Mouse (Mus musculus): ENCODE measurements at regions not wholly inside any gene's neighbourhood (a gene's known extent, or its start where the extent isn't known, plus 50 kb on each side); places are given as distances from the start of the nearest gene placed in this dataset.
"Not testable (repeated sequence)": the region's sequence is repeated elsewhere in the genome, so short reads cannot be mapped to it uniquely, and the experiment has no call there.

- ATAC-seq (ENCODE audit: low FRiP score) (no peak), DNase-seq (ENCODE audit: low spot score) (no peak)
- Histone ChIP-seq H3K9ac (replicated peaks; ENCODE audit: low read length, poor library complexity, severe bottlenecking) (no peak overlapping the region), H3K4me1 (ENCODE audit: insufficient read depth, low read length) (no peaks in the 10 kb centered on the region), H3K4me2 (ENCODE audit: low read depth, low read length, poor library complexity, severe bottlenecking) (no peak overlapping the region), H3K9me3 (ENCODE audit: low read length) (no peaks in the 10 kb centered on the region), H3K27ac (ENCODE audit: low read depth, low read length) (no peak overlapping the region), H3K4me3 (ENCODE audit: low read depth, low read length) (no peak overlapping the region), H3K27me3 (ENCODE audit: insufficient read depth, low read length) (no peaks in the 10 kb centered on the region), H3K36me3 (ENCODE audit: insufficient read depth, low read length) (no peaks in the 10 kb centered on the region)
- no peak for TF ChIP-seq CTCF (IDR thresholded peaks at IDR 0.05)
- 84% methylated on average over 2 of the region's 2 CpGs for WGBS
These were observed 4763.5 kb upstream of the Gm7489 start for GRCm38 (mm10) chr15:49121202-49121601.

DNA sequence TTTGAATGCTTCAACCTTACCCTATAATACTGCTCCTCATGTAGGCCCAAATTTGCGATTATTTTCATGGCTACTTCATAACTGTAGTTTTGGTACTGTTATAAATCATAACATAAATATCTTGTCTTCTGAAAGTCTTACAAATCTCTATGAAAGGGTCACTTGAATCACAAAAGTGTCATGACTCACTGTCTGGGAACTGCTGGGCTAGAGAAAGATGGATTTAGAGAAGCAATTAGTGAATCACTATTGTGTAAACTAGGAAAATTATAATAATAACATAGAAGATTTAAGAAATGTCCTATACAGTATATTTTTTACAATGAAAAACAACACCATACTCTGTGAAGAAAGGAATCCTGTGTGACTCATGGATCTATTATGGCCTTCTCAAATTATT, 4738.3 kb upstream of the Gm7489 start:
- TF ChIP-seq CTCF (IDR thresholded peaks at IDR 0.05), result no peak
- no peaks in the 10 kb centered on the region for H3K9me3 ChIP-seq (ENCODE audit: low read length)
- no peak overlapping the region for H3K9ac ChIP-seq (replicated peaks; ENCODE audit: low read length, poor library complexity, severe bottlenecking)
- H3K36me3 ChIP-seq (ENCODE audit: insufficient read depth, low read length), result no peaks in the 10 kb centered on the region
- ATAC-seq (ENCODE audit: low FRiP score) (no peak), DNase-seq (ENCODE audit: low spot score) (no peak)
- no peak overlapping the region for H3K27ac ChIP-seq (ENCODE audit: low read depth, low read length)
- H3K4me1 ChIP-seq (ENCODE audit: insufficient read depth, low read length), result no peaks in the 10 kb centered on the region
- H3K27me3 ChIP-seq (ENCODE audit: insufficient read depth, low read length), result no peaks in the 10 kb centered on the region
- H3K4me3 ChIP-seq (ENCODE audit: low read depth, low read length), result no peak overlapping the region
- no peak overlapping the region for H3K4me2 ChIP-seq (ENCODE audit: low read depth, low read length, poor library complexity, severe bottlenecking)
- WGBS, result 96% methylated on average over 1 of the region's 1 CpGs

DNA sequence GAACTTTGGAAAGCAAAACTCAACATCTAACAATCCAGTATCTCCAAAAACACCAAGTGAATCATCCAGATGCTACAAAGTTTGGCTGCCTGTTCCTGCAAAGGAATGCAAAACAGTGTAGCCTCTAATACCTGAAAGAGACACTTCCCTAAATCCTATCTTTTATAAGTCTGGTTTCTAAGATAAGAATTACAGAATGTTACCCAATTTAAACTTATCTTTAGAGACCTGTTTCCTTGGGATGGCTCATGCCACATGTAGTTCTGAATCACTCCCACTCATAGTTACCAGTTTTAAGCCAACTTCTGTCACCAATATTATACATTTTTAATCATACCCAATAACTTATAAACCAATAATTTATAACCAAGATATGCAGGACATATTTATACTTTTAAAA, 4732.7 kb upstream of the Gm7489 start:
- H3K4me2 ChIP-seq (ENCODE audit: low read depth, low read length, poor library complexity, severe bottlenecking), result no peak overlapping the region
- no peaks in the 10 kb centered on the region for H3K4me1 ChIP-seq (ENCODE audit: insufficient read depth, low read length)
- H3K36me3 ChIP-seq (ENCODE audit: insufficient read depth, low read length), result no peaks in the 10 kb centered on the region
- no peak for TF ChIP-seq CTCF (IDR thresholded peaks at IDR 0.05)
- no peaks in the 10 kb centered on the region for H3K9me3 ChIP-seq (ENCODE audit: low read length)
- ATAC-seq (ENCODE audit: low FRiP score) (no peak), DNase-seq (ENCODE audit: low spot score) (no peak)
- H3K4me3 ChIP-seq (ENCODE audit: low read depth, low read length), result no peak overlapping the region
- no peak overlapping the region for H3K9ac ChIP-seq (replicated peaks; ENCODE audit: low read length, poor library complexity, severe bottlenecking)
- H3K27ac ChIP-seq (ENCODE audit: low read depth, low read length), result no peak overlapping the region
- H3K27me3 ChIP-seq (ENCODE audit: insufficient read depth, low read length), result no peaks in the 10 kb centered on the region

GRCm38 (mm10) chr15:49154026-49154425, 4730.7 kb upstream of the Gm7489 start:
- H3K9ac ChIP-seq (replicated peaks; ENCODE audit: low read length, poor library complexity, severe bottlenecking), result no peak overlapping the region
- no peaks in the 10 kb centered on the region for H3K4me1 ChIP-seq (ENCODE audit: insufficient read depth, low read length)
- H3K4me3 ChIP-seq (ENCODE audit: low read depth, low read length), result no peak overlapping the region
- ATAC-seq (ENCODE audit: low FRiP score), result no peak
- no peak overlapping the region for H3K27ac ChIP-seq (ENCODE audit: low read depth, low read length)
- H3K9me3 ChIP-seq (ENCODE audit: low read length), result no peaks in the 10 kb centered on the region
- no peaks in the 10 kb centered on the region for H3K27me3 ChIP-seq (ENCODE audit: insufficient read depth, low read length)
- DNase-seq (ENCODE audit: low spot score), result no peak
- 91% methylated on average over 5 of the region's 5 CpGs for WGBS
- no peaks in the 10 kb centered on the region for H3K36me3 ChIP-seq (ENCODE audit: insufficient read depth, low read length)
- H3K4me2 ChIP-seq (ENCODE audit: low read depth, low read length, poor library complexity, severe bottlenecking), result no peak overlapping the region
- no peak for TF ChIP-seq CTCF (IDR thresholded peaks at IDR 0.05)

- Histone ChIP-seq H3K36me3 (ENCODE audit: insufficient read depth, low read length) (no peaks in the 10 kb centered on the region), H3K27ac (ENCODE audit: low read depth, low read length) (no peak overlapping the region), H3K9ac (replicated peaks; ENCODE audit: low read length, poor library complexity, severe bottlenecking) (no peak overlapping the region), H3K4me1 (ENCODE audit: insufficient read depth, low read length) (no peaks in the 10 kb centered on the region), H3K4me2 (ENCODE audit: low read depth, low read length, poor library complexity, severe bottlenecking) (no peak overlapping the region), H3K9me3 (ENCODE audit: low read length) (no peaks in the 10 kb centered on the region), H3K27me3 (ENCODE audit: insufficient read depth, low read length) (no peaks in the 10 kb centered on the region), H3K4me3 (ENCODE audit: low read depth, low read length) (no peak overlapping the region)
- ATAC-seq (ENCODE audit: low FRiP score) (no peak), DNase-seq (ENCODE audit: low spot score) (no peak)
- no peak for TF ChIP-seq CTCF (IDR thresholded peaks at IDR 0.05)
- 8% methylated on average over 2 of the region's 2 CpGs for WGBS
These were observed 4693.2 kb upstream of the Gm7489 start for GRCm38 (mm10) chr15:49191474-49191873.

DNA sequence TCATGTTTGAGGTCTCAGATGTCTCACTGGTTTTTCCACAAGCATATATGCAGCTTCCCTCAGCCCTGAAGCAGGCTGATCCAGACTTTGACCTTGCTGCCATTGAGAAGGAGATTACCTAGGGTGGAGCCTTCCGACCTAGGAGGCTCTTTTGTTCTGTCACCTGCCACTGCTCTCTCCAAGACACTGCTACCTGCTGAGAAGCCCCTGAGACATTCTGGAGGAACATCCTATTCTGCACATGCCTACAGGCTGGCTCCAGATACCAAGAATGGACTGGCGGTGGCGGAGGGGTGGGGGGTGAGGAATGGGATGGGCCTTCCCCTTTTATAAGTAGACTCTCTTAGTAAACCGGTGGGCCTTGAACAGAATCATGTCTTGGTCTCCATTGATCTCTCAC, 4692.1 kb upstream of the Gm7489 start:
- H3K4me3 ChIP-seq (ENCODE audit: low read depth, low read length); DNase-seq (ENCODE audit: low spot score); H3K9me3 ChIP-seq (ENCODE audit: low read length); H3K36me3 ChIP-seq (ENCODE audit: insufficient read depth, low read length); H3K4me1 ChIP-seq (ENCODE audit: insufficient read depth, low read length); H3K9ac ChIP-seq (replicated peaks; ENCODE audit: low read length, poor library complexity, severe bottlenecking); H3K4me2 ChIP-seq (ENCODE audit: low read depth, low read length, poor library complexity, severe bottlenecking); H3K27ac ChIP-seq (ENCODE audit: low read depth, low read length); ATAC-seq (ENCODE audit: low FRiP score); H3K27me3 ChIP-seq (ENCODE audit: insufficient read depth, low read length): not testable (repeated sequence)
- WGBS, result 30% methylated on average over 4 of the region's 4 CpGs

DNA sequence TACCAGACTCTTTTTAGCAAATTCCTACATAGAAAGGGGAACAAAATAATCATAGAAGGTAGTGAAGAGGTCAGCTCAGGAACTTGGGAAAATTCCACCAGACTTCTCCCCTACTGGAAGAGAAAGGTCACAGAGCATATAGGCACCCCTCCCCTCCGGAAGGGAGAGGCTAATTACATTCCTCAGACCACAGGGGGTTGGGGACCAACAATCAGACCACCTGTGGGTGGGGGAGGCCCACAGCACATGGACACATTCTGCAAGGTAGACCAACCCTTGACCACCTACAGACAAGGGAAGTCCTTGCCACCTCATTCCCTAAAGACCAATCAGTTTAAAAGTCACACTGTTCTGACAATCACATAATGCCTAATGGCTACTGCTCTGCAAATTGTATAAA, 4655.6 kb upstream of the Gm7489 start:
- H3K27ac ChIP-seq (ENCODE audit: low read depth, low read length), result no peak overlapping the region
- ATAC-seq (ENCODE audit: low FRiP score) (no peak), DNase-seq (ENCODE audit: low spot score) (no peak)
- WGBS, result 8% methylated on average over 1 of the region's 1 CpGs
- H3K36me3 ChIP-seq (ENCODE audit: insufficient read depth, low read length), result no peaks in the 10 kb centered on the region
- H3K9ac ChIP-seq (replicated peaks; ENCODE audit: low read length, poor library complexity, severe bottlenecking), result no peak overlapping the region
- no peak for TF ChIP-seq CTCF (IDR thresholded peaks at IDR 0.05)
- no peaks in the 10 kb centered on the region for H3K9me3 ChIP-seq (ENCODE audit: low read length)
- no peaks in the 10 kb centered on the region for H3K27me3 ChIP-seq (ENCODE audit: insufficient read depth, low read length)
- no peak overlapping the region for H3K4me2 ChIP-seq (ENCODE audit: low read depth, low read length, poor library complexity, severe bottlenecking)
- H3K4me1 ChIP-seq (ENCODE audit: insufficient read depth, low read length), result no peaks in the 10 kb centered on the region
- no peak overlapping the region for H3K4me3 ChIP-seq (ENCODE audit: low read depth, low read length)
